Mouse (Mus musculus): Measurements from ENCODE around the gene Plcb1.

Plcb1 gene

DNA sequence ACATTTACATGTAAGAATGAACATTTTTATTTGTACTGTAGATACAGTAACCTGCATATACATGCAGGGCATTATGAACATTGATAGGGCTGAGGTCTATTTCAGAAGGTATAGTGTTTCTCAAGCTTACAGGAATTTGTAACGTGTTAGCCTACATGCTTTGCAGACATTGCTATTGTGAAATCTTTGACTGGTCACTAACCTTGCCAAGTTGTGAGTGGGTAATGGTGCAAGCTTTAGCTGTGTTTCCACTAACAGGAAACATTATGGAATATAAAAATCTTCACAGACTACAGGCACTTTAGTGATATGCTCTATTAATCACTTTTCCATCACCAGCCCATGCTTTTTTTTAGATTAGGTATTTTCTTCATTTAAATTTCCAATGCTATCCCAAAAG lies 289.5 kb downstream of the Plcb1 start:
- DNase-seq = no peak

DNA sequence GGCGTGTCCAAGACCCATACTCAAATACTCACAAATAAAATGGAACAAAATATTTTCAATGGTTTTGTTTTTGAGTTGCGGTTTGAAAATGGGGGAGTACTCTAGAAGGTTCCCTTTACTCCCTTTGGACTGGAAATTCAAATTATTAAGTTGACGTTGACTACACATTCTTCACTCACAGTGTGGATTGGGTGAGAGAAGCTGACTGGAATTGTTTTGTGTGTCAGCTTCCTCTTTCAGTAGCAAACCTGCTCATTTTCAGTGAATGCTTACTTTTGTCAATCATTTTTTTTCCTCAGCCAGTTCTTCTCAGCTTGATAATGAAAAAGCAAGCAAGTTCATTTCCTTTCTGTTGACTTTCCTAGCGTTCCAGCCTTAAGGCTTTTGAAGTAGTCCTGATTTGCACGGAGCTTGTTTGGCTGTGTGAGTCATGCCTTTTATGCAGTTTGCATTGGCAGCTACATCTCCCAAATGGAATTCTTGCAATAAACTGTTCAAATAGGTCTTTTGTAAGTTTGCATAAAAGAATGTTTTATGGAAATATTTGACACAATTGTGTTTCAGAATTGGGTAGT lies 306.8 kb downstream of the Plcb1 start:
- DNase-seq = no peak

DNA sequence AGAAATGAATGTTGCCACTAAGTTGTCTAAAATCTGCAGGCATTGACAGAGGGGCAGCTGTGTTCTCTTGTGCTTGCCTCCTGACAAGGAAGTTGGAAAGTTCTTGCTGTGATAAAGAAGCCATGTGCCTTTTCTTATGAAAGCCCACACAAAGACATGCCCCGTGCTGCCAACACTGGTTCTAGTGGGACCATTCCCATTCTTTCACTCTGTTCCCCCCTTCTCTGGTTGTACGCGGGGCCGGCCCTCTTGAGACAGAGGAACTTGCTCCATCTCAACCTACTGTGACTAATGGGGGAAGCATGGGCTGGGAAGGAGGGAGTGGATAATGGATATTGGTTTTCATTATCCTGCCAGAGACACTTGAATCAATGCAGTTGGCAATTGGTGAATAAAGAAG lies 315.4 kb downstream of the Plcb1 start:
- DNase-seq = no peak

DNA sequence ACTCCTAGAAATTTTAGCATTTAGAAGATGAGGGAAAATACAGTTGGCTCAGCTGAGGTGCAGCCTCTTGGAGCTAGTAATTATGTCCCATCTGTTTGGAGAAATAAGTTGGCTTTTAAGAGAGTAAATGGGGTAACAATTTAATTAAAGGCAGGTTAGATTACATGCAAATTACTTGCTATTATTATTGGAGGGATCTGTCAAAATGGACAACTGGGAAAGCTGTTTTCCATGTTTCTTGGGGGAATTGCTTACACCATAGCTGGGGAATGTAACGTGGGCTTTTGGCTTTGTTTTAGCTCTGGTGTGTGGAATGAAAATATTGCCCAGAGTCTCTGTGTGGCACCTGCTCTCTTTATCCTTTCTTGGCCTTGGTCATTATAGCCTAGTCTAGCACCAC lies 316.1 kb downstream of the Plcb1 start:
- no peak for DNase-seq

DNA sequence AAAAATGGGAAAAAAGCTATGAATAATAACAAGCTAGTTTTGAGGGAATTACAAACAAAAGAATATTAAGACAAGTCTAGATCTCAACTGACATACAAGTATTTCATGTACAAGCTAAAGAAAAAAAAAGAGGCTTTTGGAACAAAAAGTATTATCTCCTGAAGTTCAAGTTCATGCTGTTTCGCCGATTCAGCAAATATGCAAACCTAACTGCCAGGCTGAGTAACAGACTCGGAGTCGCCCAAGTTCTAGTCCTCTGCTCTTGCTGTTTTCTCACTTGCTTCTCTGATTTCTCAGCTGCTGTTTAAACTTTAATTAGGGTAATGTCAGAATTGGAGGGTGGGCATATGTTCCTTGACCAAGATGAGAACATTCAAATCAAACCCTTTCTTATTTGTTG lies 320.8 kb downstream of the Plcb1 start:
- no peak for DNase-seq

DNA sequence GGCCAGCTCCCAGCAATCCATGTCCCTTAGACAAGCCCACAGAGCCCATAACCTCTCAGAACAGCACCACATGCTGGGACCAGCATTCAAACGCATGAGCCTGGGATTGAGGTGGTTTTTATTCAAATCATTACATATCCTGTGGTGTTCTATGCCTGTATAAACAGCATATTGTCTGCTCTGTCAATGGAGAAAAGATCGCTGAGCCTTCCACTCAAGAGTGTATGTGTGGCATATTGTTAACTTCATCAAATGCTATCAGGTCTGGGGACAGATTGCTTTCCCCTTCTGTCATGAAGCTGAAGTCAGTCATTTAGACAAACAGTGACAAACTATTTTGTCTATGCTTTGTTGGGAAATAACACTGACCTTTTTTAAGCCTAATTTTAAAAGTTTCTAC lies 322.7 kb downstream of the Plcb1 start:
- DNase-seq = no peak

DNA sequence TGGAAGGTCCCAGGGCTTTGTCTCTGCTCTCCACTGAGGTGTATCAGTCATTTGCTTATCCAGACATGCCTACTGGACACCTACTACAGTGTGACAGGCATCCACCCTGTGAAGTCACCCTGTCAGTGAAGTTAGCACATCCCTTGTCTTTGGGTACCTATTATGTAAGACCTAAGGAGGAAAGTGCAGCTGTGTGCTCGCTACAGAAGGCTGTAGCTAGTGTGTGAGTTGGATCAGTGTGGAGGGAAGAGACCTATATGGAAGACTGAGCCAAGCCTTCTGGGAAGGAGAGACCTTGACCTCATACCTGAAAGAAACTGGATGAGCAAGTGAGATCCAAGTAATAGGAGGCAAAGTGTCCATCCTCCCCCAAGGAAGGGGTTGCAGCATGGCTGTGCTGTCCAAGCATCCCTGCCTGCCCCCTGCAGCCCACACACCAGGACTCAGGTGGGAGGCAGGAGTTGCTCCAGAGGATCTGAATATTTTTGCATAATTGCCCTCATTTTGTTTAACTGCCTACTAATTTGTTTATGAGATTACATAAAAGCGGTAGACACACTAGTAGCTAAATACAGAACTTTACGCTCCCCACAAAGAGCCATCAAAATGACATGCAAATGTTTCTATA lies 328.7 kb downstream of the Plcb1 start:
- no peak for DNase-seq

DNA sequence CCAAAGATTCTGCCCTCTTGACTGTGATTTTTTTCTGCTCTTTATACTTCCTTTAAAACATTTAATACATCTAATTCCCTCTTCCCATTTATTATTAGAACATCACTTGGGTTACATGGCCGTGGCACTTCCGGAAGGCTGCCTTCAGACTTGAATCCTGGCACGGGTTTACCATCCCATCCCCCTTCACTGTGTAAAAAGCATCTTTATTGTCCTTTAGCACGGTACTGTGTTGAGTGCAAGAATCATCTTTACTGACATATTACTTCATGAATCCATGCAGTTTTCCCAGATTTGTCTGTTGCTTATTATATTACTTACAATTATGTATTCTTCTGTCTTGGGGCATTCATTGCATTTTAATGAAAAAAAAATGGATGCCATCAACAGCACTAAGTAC lies 337.2 kb downstream of the Plcb1 start:
- no peak for DNase-seq

DNA sequence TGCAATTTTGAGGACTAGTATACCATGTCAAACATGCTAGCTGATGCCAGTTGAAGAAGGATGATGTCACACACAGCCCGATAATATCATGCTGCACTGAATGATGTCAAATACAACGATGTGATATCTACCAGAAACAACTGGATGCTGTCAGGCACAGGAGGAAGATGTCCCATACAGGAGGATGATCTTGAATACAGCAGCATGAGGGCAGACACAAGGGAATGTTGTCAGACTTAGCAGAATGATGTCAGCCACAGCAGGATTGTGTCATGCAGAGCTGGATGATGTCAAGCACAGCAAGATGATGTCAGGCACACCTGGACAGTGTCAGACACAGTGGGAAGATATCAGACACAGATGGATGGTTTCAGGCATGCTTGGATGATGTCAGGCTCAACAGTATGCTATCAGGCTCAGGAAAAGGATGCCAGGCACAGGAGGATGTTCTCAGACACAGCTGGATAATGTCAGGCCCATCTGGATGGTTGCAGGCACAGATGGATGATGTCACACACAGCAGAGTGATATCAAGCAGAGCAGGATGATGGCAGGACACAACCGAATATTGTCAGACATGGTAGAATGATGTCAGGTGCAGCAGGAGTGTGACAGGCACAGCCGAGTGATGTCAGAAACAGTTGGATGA lies 338.0 kb downstream of the Plcb1 start:
- DNase-seq = no peak

DNA sequence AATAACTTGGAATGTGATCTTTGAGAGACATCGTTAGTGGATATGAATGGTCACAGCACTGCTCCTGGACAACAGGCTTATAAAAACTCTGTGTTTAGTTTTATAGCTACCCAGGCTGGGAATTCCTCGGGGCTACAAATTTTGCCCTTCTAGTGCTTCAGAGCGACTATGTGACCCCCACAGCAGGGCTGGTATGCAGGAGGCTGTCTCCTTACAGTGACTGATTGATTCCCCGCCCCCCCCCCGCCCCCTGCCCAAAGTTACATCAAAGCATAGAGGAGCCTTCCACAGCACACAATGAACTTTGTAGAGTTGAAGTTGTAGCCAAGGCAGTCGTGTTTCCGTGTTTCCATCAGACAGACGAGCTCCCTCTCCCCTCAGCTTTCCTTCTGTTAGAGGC lies 354.7 kb downstream of the Plcb1 start:
- DNase-seq = no peak

DNA sequence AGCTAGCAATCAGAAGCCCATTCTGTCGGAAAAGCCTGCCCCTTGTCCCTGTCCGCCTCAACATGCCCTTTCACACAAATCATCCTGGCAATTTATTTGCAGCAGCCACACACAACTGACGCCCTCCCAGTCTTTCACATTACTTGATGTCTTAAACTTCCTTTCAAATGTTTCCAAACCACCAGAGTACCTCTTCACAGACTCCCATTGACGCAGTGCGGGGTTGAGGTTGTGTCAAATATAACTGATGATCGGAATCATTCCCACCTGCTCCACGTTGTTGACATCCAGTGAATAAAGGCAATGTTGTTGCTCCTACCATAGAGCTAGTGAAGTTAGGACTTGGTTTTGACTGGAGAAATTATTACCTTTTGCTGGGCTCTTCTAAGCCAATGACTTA lies 366.4 kb downstream of the Plcb1 start:
- DNase-seq = no peak

DNA sequence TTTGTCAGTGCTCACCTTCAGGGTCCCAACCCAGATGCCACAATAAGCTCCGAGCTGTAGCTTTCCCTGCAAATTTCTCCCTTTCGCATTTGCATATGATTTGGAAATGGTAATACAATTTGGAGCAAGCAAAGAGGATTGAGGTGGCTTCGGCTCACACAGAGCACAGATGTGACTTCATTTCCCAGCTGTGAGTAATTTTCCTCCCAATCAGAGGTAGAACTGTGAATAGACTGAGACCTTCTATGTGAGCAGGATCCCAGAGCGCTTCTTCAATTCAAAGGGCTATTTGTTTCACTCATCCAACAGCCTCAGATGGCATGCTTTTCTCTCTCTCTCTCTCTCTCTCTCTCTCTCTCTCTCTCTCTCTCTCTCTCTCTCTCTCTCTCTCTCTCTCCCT lies 367.4 kb downstream of the Plcb1 start:
- DNase-seq = no peak

DNA sequence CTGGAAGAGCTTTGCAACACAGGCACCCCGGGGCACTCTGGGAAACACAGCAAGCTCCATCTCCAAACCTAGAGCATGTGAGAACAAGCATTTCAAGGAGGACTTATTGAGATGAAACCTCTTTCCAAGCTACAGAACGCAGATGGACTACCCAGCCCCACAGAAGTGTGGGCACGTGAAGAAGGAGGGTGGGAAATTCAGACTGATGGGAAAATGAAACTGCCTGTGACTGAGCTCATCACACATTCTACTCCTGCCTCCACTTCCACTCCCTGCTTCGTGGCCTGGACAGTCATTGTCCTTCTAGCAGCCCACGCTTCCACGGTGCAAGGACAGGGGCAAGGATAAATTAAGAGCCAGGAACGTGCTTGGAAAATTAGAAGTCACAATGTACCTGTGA lies 370.2 kb downstream of the Plcb1 start:
- DNase-seq = no peak

DNA sequence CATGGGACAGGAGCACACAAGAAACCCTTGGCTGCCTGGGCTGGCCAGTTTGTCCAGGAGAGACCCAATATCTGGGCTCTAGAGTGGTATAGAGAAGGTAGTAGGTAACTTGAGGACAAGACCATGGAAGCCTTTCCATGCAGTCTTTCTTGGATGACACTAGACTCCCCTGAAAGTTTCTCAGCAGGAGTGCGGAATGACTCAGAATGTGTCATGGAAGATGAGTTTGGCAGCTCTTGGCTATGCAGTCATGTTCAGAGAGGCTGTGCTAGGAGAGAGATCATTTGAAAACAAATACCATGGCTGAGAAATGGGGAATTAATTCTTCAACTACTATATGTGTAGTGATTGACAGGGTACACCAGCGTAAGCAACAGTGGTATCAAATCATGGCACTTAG lies 372.1 kb downstream of the Plcb1 start:
- DNase-seq = no peak

DNA sequence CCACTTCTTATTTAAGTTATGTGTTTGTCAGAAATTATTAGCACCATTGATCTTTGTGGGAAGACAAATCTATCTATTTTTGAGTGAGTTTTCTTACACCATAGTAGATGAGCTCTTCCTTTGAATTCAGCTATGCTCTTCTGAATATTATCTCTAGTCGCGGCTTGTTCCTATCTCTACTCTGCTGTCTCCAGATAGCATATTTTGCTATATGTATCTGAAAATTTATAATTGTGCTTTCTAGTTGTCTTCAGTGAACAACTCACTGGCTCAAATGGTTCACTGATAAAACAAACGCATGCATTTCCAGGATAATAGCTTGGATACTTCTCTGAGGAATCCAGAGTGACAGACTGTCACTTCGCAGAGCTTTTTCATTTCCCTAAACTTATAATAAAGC lies 375.8 kb downstream of the Plcb1 start:
- DNase-seq = no peak

DNA sequence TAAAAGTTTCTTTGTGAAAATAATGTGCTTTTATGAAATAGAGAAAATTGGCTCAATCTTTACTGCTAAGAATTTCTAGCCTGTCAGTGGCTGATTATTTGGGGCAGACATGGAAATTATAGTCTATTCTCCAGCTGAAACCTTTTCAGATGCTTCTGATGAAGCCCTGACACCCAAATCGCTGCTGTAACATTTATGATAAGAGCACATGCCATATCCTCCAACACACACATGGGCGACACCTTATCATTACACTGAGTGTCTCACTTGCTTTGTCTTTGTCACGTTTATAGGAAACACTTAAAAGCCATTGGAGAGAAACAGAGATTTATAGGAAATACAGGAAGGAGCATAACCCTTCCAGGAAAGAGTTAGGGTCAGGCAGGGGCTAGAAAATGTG lies 379.6 kb downstream of the Plcb1 start:
- no peak for DNase-seq

DNA sequence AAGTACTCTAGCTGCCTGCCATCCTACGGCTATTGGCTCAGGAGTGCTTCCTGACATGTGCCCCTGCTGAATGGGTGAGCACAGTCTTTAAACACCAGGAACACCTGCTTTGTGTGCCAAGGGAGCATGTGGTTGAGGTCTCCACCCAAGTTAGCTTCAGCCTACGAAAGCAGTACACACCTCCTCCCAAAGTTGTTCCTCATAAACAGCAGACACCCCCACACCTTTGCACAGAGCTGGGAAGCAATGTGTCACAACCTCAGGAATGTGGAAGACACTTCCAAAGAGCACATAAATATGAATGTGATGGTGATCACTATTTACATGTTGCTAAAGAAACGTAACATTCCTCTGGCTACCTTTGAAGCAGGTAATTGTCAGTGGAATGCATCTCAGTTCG lies 389.7 kb downstream of the Plcb1 start:
- no peak for DNase-seq

DNA sequence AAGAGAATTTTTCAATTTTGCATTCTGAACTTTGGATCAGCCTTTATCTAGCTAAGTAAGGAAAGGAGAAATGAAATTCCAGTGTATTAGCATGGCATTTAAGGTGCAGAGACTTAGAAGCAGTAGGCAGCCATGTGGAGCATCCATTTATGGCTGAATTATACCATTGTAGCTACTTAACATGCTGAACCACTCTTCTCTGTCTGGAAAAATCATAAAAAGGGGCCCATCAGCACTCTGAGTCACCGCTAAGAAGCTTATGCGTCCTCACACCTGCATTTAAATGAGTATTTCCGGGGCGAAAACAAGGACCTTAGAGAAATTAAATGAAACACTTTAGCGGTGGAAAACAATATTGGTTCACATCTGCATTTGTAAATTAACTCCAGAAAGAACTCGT lies 401.8 kb downstream of the Plcb1 start:
- no peak for DNase-seq

DNA sequence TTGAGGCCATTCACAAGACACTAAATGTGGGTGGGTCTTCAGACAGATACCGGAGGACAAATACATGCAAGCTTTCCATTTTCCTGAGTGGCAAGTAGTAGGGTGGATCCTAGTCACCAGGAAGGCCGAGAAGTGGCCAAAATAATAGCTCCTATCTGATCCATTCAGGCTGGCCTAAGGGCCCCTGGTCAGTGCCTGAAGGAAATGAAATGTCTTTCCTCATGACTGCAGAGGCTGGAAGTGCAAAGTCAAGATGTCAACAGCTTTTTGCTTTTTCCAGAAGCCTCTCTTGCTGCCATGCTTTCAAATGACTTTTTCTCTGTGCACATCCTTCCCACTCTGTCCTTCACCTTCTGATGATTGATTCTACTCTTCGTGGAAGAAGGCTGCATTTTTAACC lies 415.0 kb downstream of the Plcb1 start:
- DNase-seq = no peak

DNA sequence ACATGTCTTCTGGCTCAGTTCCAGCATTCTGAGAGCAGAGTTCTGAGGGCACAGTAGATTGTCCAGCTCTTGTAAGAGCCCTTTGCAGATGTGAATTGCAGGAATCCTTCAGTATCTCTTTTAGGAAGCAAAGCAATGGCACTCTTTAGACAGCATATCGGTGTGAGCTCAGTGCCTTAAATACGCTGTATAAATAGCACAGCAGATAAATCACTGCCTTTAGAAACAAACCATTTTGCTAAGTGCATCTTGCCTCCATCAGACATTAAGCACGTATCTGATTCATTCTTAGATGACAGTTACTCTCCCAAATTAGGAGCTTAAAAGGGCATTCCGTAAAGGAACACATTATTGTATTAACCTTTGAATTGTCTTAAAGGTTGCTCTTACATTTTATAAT lies 416.5 kb downstream of the Plcb1 start:
- no peak for DNase-seq

DNA sequence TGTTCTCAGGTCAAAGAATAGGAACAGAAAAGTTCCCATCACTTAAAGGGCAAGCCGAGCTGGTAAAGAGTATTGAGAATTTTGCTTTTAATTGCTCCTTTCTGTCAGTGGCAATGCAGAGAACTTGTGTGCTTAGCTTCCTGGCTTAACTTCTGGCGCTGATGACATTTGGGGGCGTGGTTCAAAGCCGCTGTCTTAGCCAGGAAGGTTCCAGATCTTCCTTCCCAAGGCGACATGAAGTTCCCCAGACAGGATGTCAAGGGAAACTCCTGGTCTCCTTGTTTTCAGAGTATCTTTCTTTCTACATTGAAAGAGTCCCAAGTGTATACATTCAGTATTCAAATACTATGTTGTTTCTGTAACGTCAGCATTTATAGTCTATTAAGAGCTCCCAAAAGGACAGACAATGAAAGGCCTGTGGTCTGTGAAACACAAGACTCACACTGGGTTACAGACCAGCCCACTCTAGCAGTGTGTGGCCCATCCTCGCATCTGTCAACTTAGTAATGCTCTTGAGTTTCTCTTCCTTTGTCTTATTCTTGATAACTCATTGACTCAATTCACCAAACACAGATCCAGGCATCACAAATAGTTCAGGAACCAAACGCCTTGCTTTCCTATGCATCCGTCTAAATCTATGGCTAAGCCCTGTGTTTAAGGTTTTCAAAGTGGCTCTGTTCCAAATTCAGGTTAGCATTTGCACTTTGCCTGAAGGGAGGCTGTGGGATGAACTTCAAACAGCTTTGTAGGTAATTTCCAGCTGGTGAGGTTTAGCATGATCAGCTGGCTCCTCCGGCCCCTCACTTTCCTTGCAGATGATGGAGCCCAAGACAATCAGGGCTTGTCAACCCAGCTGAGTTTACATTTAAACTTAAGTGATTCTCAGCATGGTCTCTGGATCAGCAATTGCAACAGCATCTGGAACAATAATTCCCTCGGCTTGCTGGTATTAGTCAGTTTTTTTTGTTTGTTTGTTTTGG lies 418.6 kb downstream of the Plcb1 start:
- DNase-seq = no peak

DNA sequence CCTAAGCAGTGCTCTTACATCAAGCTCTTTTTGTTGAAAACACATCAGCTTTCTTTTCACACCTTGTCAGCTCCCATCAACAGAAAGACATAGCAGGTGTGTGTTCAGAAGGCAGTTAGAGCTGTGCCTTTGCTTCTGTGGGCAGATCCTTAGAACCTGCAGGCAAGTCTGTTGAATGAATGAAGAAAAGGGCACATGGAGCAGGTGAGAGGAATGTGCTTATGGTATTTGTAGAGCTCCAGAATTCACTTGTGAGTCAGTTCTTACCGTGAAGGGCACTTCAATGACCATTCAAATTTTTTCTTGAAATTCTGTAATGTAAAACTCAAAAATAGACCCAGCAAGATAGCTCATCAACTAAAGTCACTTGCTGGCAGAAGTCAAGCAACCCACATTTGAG lies 423.0 kb downstream of the Plcb1 start:
- no peak for DNase-seq

DNA sequence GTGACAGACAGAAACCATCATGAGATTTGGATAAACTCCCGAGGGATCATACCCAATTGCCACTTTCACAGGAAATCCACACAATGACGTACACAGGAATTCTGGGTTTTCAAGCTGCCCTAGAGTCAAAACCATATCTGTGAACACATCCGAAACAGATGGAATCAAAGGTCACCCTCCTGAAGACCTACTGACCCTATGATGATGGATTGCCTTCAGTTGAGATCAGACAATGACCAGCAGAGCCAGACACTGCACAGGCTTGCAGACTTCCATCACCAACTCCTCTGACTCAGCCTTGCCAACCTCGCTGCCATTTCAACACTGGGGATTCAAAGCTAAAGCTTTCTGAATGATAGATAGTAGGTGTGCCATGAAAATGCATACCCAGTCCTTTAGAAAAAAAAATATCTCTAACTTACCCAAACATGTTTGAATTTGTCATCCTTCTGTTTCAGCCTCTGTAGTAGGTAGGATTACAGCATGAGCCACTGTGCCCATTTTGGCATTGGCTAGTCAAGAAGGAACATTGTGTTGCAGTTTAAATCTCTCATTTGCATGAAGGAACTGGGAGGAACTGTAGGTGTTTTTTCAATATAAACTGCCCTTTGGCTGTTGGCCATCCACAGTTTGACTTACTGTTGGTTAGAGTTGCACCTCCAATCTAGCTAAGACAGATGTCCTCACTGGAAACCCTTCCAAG lies 429.0 kb downstream of the Plcb1 start:
- no peak for DNase-seq

Measured in lung, postnatal 14 days (tissue).